20 mouse cellular contexts compared by ENCODE assay signal in genomic region chr17:30261983-30262340, GRCm38 (mm10).
A peak's percentile ranks its signal among the peaks of the same experiment; 100 is the strongest.
DNase-seq lines count a peak whose midpoint lies in the region; ATAC-seq and TF ChIP-seq lines count a peak whose summit lies in the region.
"Had no signal": no experiment of that assay in that cellular context is flagged by ENCODE, and none has a peak within 500 bp of the region (broad histone marks: within the 10 kb centered on the region; RNA-seq: fewer than 3 reads in every experiment).

No protein-coding gene starts in this region.

- no peak overlapping the region for H3K9ac ChIP-seq in intestine, embryonic 15.5 days
- H3K9ac ChIP-seq in intestine, postnatal 0 days (ENCODE audit: low read depth, low read length), result no peak overlapping the region
- H3K9ac ChIP-seq in hindbrain, embryonic 16.5 days (ENCODE audit: low read depth, low read length), result no peak overlapping the region
- H3K9ac ChIP-seq: embryonic facial prominence, embryonic 13.5 days; liver, postnatal 0 days had no signal

- H3K27ac ChIP-seq in intestine, embryonic 15.5 days, result 0 out of 2 replicates have a peak overlapping the region, but pooled peaks have one; percentile 40
- no peak overlapping the region for H3K27ac ChIP-seq in intestine, postnatal 0 days (ENCODE audit: low read depth, low read length)
- H3K27ac ChIP-seq in hindbrain, embryonic 16.5 days (ENCODE audit: low read depth, low read length), result no peak overlapping the region
- H3K27ac ChIP-seq: embryonic facial prominence, embryonic 13.5 days; heart, embryonic 10.5 days had no signal

- 87% methylated on average over 3 of the region's 3 CpGs for WGBS in intestine, embryonic 15.5 days
- WGBS in intestine, postnatal 0 days, result 88% methylated on average over 3 of the region's 3 CpGs
- WGBS in hindbrain, embryonic 16.5 days, result 49% methylated on average over 3 of the region's 3 CpGs

- H3K9me3 ChIP-seq in intestine, embryonic 15.5 days, result no peaks in the 10 kb centered on the region
- no peaks in the 10 kb centered on the region for H3K9me3 ChIP-seq in intestine, postnatal 0 days (ENCODE audit: control insufficient read depth)
- H3K9me3 ChIP-seq in hindbrain, embryonic 16.5 days (ENCODE audit: control insufficient read depth, low read length), result no peaks in the 10 kb centered on the region
- H3K9me3 ChIP-seq: embryonic facial prominence, embryonic 13.5 days; heart, embryonic 10.5 days had no signal

- H3K4me3 ChIP-seq in intestine, embryonic 15.5 days (replicated peaks), result no peak overlapping the region
- H3K4me3 ChIP-seq in intestine, postnatal 0 days (ENCODE audit: low read depth, low read length), result no peak overlapping the region
- H3K4me3 ChIP-seq in hindbrain, embryonic 16.5 days (ENCODE audit: low read length), result no peak overlapping the region
- H3K4me3 ChIP-seq: embryonic facial prominence, embryonic 13.5 days; heart, embryonic 10.5 days had no signal

- no peak for TF ChIP-seq CTCF in intestine, postnatal 0 days (IDR thresholded peaks at IDR 0.05; ENCODE audit: low read depth)

- H3K36me3 ChIP-seq in intestine, embryonic 15.5 days, result no peaks in the 10 kb centered on the region
- H3K36me3 ChIP-seq in intestine, postnatal 0 days (ENCODE audit: control insufficient read depth, insufficient read depth), result no peaks in the 10 kb centered on the region
- no peaks in the 10 kb centered on the region; the same call in 1 of the 2 replicates for H3K36me3 ChIP-seq in hindbrain, embryonic 16.5 days (ENCODE audit: control insufficient read depth, insufficient read depth, low read length)

- ATAC-seq in intestine, embryonic 15.5 days, result no peak
- no peak for ATAC-seq in intestine, postnatal 0 days
- 0 out of 2 replicates have a peak, but pooled peaks have one; percentile 20 for ATAC-seq in hindbrain, embryonic 16.5 days
- ATAC-seq in erythroblast, adult 5-6 weeks (replicated peaks; ENCODE audit: low FRiP score, poor library complexity, severe bottlenecking), result no peak
- ATAC-seq: inflammation-experienced regulatory T-cells, adult 6 months; liver, postnatal 0 days had no signal

- no peaks in the 10 kb centered on the region for H3K27me3 ChIP-seq in intestine, embryonic 15.5 days (replicated peaks)
- H3K27me3 ChIP-seq in intestine, postnatal 0 days (replicated peaks; ENCODE audit: control insufficient read depth, insufficient read depth, low read length), result no peaks in the 10 kb centered on the region
- H3K27me3 ChIP-seq in hindbrain, embryonic 16.5 days (replicated peaks; ENCODE audit: control insufficient read depth, insufficient read depth, low read length), result no peaks in the 10 kb centered on the region
- H3K27me3 ChIP-seq: embryonic facial prominence, embryonic 13.5 days had no signal

- peak; percentile 16 for DNase-seq in retina, postnatal 1 day
- no peak for DNase-seq in retina, embryonic 14.5 days (ENCODE audit: low spot score)
- no peak for DNase-seq in spleen, postnatal 36 days (ENCODE audit: low spot score in 2 of 2)
- no peak for DNase-seq in ovary, adult 18-20 months (ENCODE audit: low spot score)
- DNase-seq: adrenal gland, adult 2 months; B cell, adult 2 months; cerebellum, adult 9-11 months; gastrocnemius, postnatal 36 days; heart, postnatal 14 days; liver; liver, postnatal 0 days; right cerebral cortex, postnatal 25 days; thymus, adult 18-20 months had no signal

- H3K4me2 ChIP-seq in intestine, embryonic 15.5 days (replicated peaks), result no peak overlapping the region
- no peak overlapping the region for H3K4me2 ChIP-seq in intestine, postnatal 0 days (replicated peaks; ENCODE audit: low read depth)
- H3K4me2 ChIP-seq in hindbrain, embryonic 16.5 days (ENCODE audit: low read length), result no peak overlapping the region
- H3K4me2 ChIP-seq: embryonic facial prominence, embryonic 13.5 days had no signal

- peaks cover 28% of the 10 kb centered on the region for H3K4me1 ChIP-seq in intestine, embryonic 15.5 days (replicated peaks)
- peaks cover 9% of the 10 kb centered on the region for H3K4me1 ChIP-seq in intestine, postnatal 0 days (replicated peaks; ENCODE audit: control insufficient read depth, insufficient read depth, low read length)
- peaks cover 12% of the 10 kb centered on the region for H3K4me1 ChIP-seq in hindbrain, embryonic 16.5 days (ENCODE audit: control insufficient read depth, insufficient read depth, low read depth, low read length)
